Mouse (Mus musculus) kidney, adult 2 months (tissue): ENCODE results near the gene Igsf9.

Source experiments
- CTCF ChIP-seq: fragments of 200-500 bp; conservative IDR thresholded peaks from 2 replicates; pipeline ENCODE4 v1.5.1; 2011; ENCODE audit warnings: low read depth, mild to moderate bottlenecking, control low read depth, low read length, moderate library complexity, mixed read lengths; ENCODE audit not compliant: insufficient read depth, insufficient read length
- POLR2A ChIP-seq: fragments of 200-500 bp; IDR thresholded peaks from one replicate; pipeline ENCODE4 v1.6.1; 2011; ENCODE audit warnings: low read depth, low read length, control low read depth

- TF ChIP-seq CTCF, result no peak
- no peak for TF ChIP-seq POLR2A
Observed at GRCm38 (mm10) chr1:172540283-172540820, 58.8 kb downstream of the Igsf9 start.
